Mouse (Mus musculus): ENCODE data around the gene Grik3. TPM values are rescaled to one million over a fixed set of nuclear protein-coding genes. Genes with fewer than 3 reads are reported as not detected.
A peak's percentile ranks its signal among the peaks of the same experiment; 100 is the strongest.

The Grik3 gene
- polyA plus RNA-seq, 1 experiment from 2014 or later: 7.9 TPM

GRCm38 (mm10) chr4:125636616-125637304 is 146.3 kb downstream of the Grik3 start:
- Histone ChIP-seq H3K36me3 (no peaks in the 10 kb centered on the region; the same call in 1 of the 2 replicates), H3K9me3 (no peaks in the 10 kb centered on the region), H3K27me3 (no peaks in the 10 kb centered on the region), H3K27ac (replicated peaks) (no peak overlapping the region), H3K4me3 (no peak overlapping the region), H3K4me1 (peaks cover 5% of the 10 kb centered on the region; the same call in 1 of the 2 replicates), H3K4me2 (replicated peaks) (no peak overlapping the region), H3K9ac (replicated peaks) (no peak overlapping the region)
- no peak for ATAC-seq (replicated peaks)
- 57% methylated on average over 13 of the region's 13 CpGs for WGBS

DNA sequence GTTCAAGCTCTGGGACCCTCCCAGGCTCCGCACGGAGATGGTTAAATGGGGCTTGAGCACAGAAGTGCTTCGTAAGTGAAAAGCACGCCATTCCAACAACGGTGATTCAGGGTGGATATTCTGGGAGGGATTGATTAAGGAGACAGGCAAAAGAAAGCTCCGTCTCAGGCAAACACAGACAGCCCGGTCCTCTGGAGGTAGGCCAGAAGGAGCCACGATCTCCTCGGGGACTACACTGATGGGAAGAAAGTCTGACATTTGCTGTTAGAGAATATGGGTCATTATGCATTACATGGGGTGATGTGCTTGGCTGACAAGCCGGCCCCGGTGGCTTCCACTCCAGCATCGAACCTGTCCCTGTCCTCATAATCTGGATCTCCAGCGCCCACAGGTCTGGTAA is 146.9 kb downstream of the Grik3 start:
- WGBS: 83% methylated on average over 13 of the region's 13 CpGs
- H3K4me3 ChIP-seq: no peak overlapping the region
- ATAC-seq (replicated peaks): no peak
- no peak overlapping the region for H3K4me2 ChIP-seq (replicated peaks)
- no peaks in the 10 kb centered on the region; the same call in 1 of the 2 replicates for H3K36me3 ChIP-seq
- H3K9me3 ChIP-seq: no peaks in the 10 kb centered on the region
- H3K27ac ChIP-seq (replicated peaks): no peak overlapping the region
- no peak overlapping the region for H3K9ac ChIP-seq (replicated peaks)
- H3K27me3 ChIP-seq: no peaks in the 10 kb centered on the region
- H3K4me1 ChIP-seq: peaks cover 5% of the 10 kb centered on the region; the same call in 1 of the 2 replicates

DNA sequence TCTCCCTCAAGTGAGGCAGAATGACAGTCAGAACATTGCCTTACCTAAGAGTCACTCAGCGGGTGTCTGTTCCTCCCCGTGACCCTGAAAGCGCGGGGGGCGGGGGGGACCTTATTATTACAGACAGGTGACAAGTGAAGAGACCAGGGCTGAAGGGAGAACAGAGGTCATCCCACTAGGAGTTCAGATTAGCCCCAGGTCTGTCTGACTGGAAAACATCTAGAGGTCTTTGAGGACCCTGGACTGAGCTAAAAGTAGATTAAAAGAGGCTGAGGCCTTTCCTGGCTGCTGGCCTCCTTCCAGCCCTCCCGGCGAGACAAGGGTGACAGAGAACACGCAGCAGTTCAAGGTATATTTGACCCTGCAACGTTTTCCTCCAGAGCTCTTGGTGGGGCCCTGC is 150.0 kb downstream of the Grik3 start:
- ATAC-seq (replicated peaks): no peak
- WGBS: 81% methylated on average over 9 of the region's 9 CpGs
- Histone ChIP-seq H3K9me3 (no peaks in the 10 kb centered on the region), H3K4me3 (no peak overlapping the region), H3K27ac (replicated peaks) (no peak overlapping the region), H3K4me2 (replicated peaks) (no peak overlapping the region), H3K36me3 (no peaks in the 10 kb centered on the region; the same call in 1 of the 2 replicates), H3K9ac (replicated peaks) (no peak overlapping the region), H3K27me3 (no peaks in the 10 kb centered on the region; the same call in 1 of the 2 replicates), H3K4me1 (peaks cover 16% of the 10 kb centered on the region)

DNA sequence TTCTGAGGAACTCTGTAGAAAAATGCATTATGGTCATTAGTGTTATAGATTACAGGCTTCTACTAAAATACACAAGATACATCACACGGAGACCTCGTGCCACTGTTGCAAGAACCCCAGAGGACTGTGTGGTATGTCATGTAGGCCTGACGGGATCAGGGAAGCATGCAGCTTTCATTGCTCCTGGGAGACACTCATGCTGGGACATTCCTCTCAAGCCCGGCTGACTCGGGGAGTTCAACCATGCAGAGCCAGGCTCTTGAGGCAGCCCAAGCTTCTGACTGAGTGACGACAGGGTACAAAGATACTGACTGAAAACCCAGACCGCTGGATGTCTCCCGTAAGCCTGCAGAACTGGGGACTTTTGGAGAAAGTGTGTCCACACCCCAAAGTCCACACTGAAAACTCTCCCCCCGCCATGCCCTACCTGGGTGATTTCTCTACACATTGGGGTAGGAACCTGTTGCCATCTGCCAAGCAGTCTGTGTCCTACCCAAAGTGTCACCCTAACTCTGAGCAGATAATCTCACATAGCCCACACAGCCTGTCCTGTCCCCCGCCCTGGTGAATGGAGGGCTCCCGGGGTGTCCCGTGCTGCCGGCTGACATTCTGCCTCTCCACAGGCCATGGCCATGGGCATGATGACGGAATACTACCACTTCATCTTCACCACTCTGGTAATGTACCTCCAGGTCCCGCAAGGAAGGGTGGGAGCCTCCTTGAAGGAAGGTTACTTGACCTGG is 150.6 kb downstream of the Grik3 start:
- Histone ChIP-seq H3K4me1 (peaks cover 22% of the 10 kb centered on the region), H3K36me3 (no peaks in the 10 kb centered on the region; the same call in 1 of the 2 replicates), H3K9me3 (no peaks in the 10 kb centered on the region), H3K27me3 (no peaks in the 10 kb centered on the region; the same call in 1 of the 2 replicates), H3K9ac (replicated peaks) (no peak overlapping the region), H3K4me3 (no peak overlapping the region), H3K4me2 (replicated peaks) (no peak overlapping the region), H3K27ac (replicated peaks) (no peak overlapping the region)
- no peak for ATAC-seq (replicated peaks)
- 90% methylated on average over 15 of the region's 15 CpGs for whole genome bisulfite sequencing

- H3K36me3 ChIP-seq: no peaks in the 10 kb centered on the region; the same call in 1 of the 2 replicates
- ATAC-seq (replicated peaks): peak; percentile 63
- no peak overlapping the region for H3K9ac ChIP-seq (replicated peaks)
- 28% methylated on average over 23 of the region's 23 CpGs for WGBS
- H3K27me3 ChIP-seq: peaks cover 4% of the 10 kb centered on the region; the same call in 1 of the 2 replicates
- H3K4me2 ChIP-seq (replicated peaks): peak overlapping the region; percentile 11; the same call in 1 of the 2 replicates
- H3K9me3 ChIP-seq: no peaks in the 10 kb centered on the region
- H3K4me1 ChIP-seq: peaks cover 16% of the 10 kb centered on the region
- H3K4me3 ChIP-seq: no peak overlapping the region
- H3K27ac ChIP-seq (replicated peaks): no peak overlapping the region
Observed at GRCm38 (mm10) chr4:125644581-125645568, 154.4 kb downstream of the Grik3 start.

- Histone ChIP-seq H3K9me3 (no peaks in the 10 kb centered on the region), H3K27ac (replicated peaks) (no peak overlapping the region; the same call in 1 of the 2 replicates), H3K4me2 (replicated peaks) (no peak overlapping the region), H3K4me3 (no peak overlapping the region), H3K4me1 (peaks cover 4% of the 10 kb centered on the region; the same call in 1 of the 2 replicates), H3K27me3 (peaks cover 9% of the 10 kb centered on the region; the same call in 1 of the 2 replicates), H3K36me3 (no peaks in the 10 kb centered on the region; the same call in 1 of the 2 replicates), H3K9ac (replicated peaks) (no peak overlapping the region)
- ATAC-seq (replicated peaks): no peak
- WGBS: 40% methylated on average over 24 of the region's 24 CpGs
Observed at GRCm38 (mm10) chr4:125651676-125652246, 161.3 kb downstream of the Grik3 start.

DNA sequence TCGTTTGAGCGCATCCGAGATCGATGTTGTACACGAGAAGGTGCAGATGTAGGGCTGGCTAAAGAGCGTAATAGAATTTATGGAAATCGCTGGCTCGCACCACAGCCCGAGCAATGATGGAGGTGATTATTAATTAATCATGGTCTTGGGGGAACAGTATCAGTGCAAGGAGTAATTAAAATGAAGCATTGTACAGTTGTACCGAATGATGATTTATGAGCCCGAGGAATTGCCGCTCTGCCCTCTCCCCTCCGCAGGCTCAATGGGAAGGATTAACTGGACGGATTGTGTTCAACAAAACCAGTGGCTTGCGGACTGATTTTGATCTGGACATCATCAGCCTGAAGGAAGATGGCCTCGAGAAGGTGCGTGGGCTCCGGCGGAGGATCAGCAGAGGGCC is 165.5 kb downstream of the Grik3 start:
- H3K9me3 ChIP-seq: no peaks in the 10 kb centered on the region
- H3K4me3 ChIP-seq: no peak overlapping the region
- H3K4me1 ChIP-seq: peaks cover 4% of the 10 kb centered on the region; the same call in 1 of the 2 replicates
- no peak overlapping the region for H3K4me2 ChIP-seq (replicated peaks)
- no peak overlapping the region for H3K9ac ChIP-seq (replicated peaks)
- H3K36me3 ChIP-seq: no peaks in the 10 kb centered on the region; the same call in 1 of the 2 replicates
- ATAC-seq (replicated peaks): no peak
- no peak overlapping the region for H3K27ac ChIP-seq (replicated peaks)
- WGBS: 79% methylated on average over 19 of the region's 19 CpGs
- H3K27me3 ChIP-seq: no peaks in the 10 kb centered on the region

- H3K27me3 ChIP-seq: no peaks in the 10 kb centered on the region
- H3K27ac ChIP-seq (replicated peaks): no peak overlapping the region
- H3K9ac ChIP-seq (replicated peaks): no peak overlapping the region
- H3K4me1 ChIP-seq: peaks cover 3% of the 10 kb centered on the region
- H3K4me3 ChIP-seq: no peak overlapping the region
- 22% methylated on average over 8 of the region's 8 CpGs for WGBS
- ATAC-seq (replicated peaks): no peak
- no peaks in the 10 kb centered on the region for H3K9me3 ChIP-seq
- no peaks in the 10 kb centered on the region; the same call in 1 of the 2 replicates for H3K36me3 ChIP-seq
- no peak overlapping the region for H3K4me2 ChIP-seq (replicated peaks)
Observed at GRCm38 (mm10) chr4:125658376-125658775, 167.9 kb downstream of the Grik3 start.

DNA sequence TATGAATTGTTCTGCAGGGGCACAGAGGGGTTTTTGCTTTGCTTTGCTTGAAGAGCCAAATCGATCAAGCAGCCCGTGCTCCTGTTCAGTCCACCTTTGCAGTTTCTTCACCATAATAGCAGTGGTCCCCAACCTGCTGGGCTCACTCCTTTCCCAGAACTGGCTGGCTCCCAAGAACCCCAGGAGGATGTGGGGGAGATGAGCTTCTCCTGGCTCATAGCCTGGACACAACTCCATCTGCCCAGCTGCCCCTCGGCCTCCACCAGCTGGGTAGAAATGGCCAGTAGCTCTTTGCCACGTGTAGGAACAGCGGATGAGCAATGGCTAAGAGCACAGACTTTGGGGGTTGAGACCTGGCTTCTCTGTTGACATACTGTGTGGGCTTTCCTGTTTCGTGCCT is 171.5 kb downstream of the Grik3 start:
- H3K27me3 ChIP-seq: no peaks in the 10 kb centered on the region

GRCm38 (mm10) chr4:125663262-125663661 is 172.8 kb downstream of the Grik3 start:
- no peak overlapping the region for H3K4me2 ChIP-seq (replicated peaks)
- H3K4me3 ChIP-seq: no peak overlapping the region
- H3K9me3 ChIP-seq: no peaks in the 10 kb centered on the region
- no peaks in the 10 kb centered on the region for H3K27me3 ChIP-seq
- 47% methylated on average over 8 of the region's 8 CpGs for WGBS
- no peak overlapping the region for H3K9ac ChIP-seq (replicated peaks)
- H3K27ac ChIP-seq (replicated peaks): no peak overlapping the region
- no peaks in the 10 kb centered on the region for H3K36me3 ChIP-seq
- no peak for ATAC-seq (replicated peaks)
- peaks cover 7% of the 10 kb centered on the region for H3K4me1 ChIP-seq

More for the DNA sequence above, 171.5 kb downstream of the Grik3 start:
- WGBS: 82% methylated on average over 6 of the region's 6 CpGs
- Histone ChIP-seq H3K4me3 (no peak overlapping the region), H3K4me1 (peaks cover 7% of the 10 kb centered on the region), H3K9me3 (no peaks in the 10 kb centered on the region), H3K27ac (replicated peaks) (no peak overlapping the region), H3K9ac (replicated peaks) (no peak overlapping the region), H3K4me2 (replicated peaks) (no peak overlapping the region), H3K36me3 (no peaks in the 10 kb centered on the region; the same call in 1 of the 2 replicates)
- no peak for ATAC-seq (replicated peaks)

DNA sequence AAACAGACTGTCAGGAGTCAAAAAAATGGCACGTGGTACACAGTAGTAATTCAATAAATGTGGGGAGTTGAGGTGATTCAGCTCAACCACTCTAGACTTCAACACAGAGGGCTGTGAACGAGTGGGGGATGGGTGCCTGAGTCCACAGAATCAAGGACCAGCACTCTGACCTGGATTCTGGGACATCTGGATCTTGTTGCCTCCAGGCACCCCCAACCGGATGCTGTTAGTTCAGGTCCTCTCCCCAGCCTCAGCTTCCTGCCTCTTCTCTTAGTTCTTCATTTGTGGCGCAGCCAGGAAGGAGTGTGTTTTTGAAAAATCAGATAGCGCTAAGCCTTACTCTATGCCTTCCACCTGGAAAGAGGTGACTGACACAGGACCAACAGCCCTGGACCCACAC is 175.5 kb downstream of the Grik3 start:
- Histone ChIP-seq H3K27ac (replicated peaks) (no peak overlapping the region), H3K9me3 (no peaks in the 10 kb centered on the region), H3K4me3 (no peak overlapping the region), H3K4me1 (peaks cover 7% of the 10 kb centered on the region), H3K9ac (replicated peaks) (no peak overlapping the region), H3K4me2 (replicated peaks) (no peak overlapping the region), H3K27me3 (no peaks in the 10 kb centered on the region), H3K36me3 (peaks cover 5% of the 10 kb centered on the region; the same call in 1 of the 2 replicates)
- WGBS: 87% methylated on average over 5 of the region's 5 CpGs
- no peak for ATAC-seq (replicated peaks)

Data from forebrain, embryonic 15.5 days (tissue).